In genomic region chr1:60042398-60042795, GRCm38 (mm10) we compare ENCODE assay signal across 8 mouse cellular contexts. TPM values are rescaled to one million over a fixed set of nuclear protein-coding genes. Genes with fewer than 3 reads are reported as not detected.
DNase-seq lines count a peak whose midpoint lies in the region; ATAC-seq and TF ChIP-seq lines count a peak whose summit lies in the region.

No protein-coding gene starts in this region.

- no peak for DNase-seq in kidney, postnatal 36 days
- no peak for DNase-seq in adrenal gland, postnatal 25 days

- H3K27ac ChIP-seq in kidney, embryonic 14.5 days (ENCODE audit: low read depth, low read length), result no peak overlapping the region
- no peak overlapping the region for H3K27ac ChIP-seq in ES-Bruce4 (ENCODE audit: insufficient read depth, low read length)
- H3K27ac ChIP-seq in cortical plate, adult 2 months (ENCODE audit: insufficient read depth, low read length), result peak overlapping the region; percentile 48; the same call in 1 of the 2 replicates
- H3K27ac ChIP-seq in hindbrain, embryonic 15.5 days (replicated peaks), result peak overlapping the region; percentile 87
- H3K27ac ChIP-seq in midbrain, embryonic 15.5 days, result peak overlapping the region; percentile 85

- no peak for TF ChIP-seq POLR2A in ES-Bruce4 (IDR thresholded peaks at IDR 0.05; ENCODE audit: insufficient read depth, low read length)
- no peak for TF ChIP-seq POLR2A in cortical plate, adult 2 months (IDR thresholded peaks at IDR 0.05; ENCODE audit: extremely low read depth, insufficient read depth, low read length)

- H3K4me1 ChIP-seq in kidney, embryonic 14.5 days (ENCODE audit: control insufficient read depth, insufficient read depth, low read length), result 0 out of 2 replicates have a peak, but pooled peaks cover 3% of the 10 kb centered on the region
- H3K4me1 ChIP-seq in ES-Bruce4 (ENCODE audit: control insufficient read depth, insufficient read depth, low read length), result no peaks in the 10 kb centered on the region
- H3K4me1 ChIP-seq in cortical plate, adult 2 months (ENCODE audit: control insufficient read depth, insufficient read depth, low read length), result no peaks in the 10 kb centered on the region
- 0 out of 2 replicates have a peak, but pooled peaks cover 3% of the 10 kb centered on the region for H3K4me1 ChIP-seq in hindbrain, embryonic 15.5 days (replicated peaks)
- peaks cover 2% of the 10 kb centered on the region; the same call in 1 of the 2 replicates for H3K4me1 ChIP-seq in midbrain, embryonic 15.5 days

- H3K27me3 ChIP-seq in kidney, embryonic 14.5 days (ENCODE audit: control insufficient read depth, insufficient read depth, low read length), result peaks cover 15% of the 10 kb centered on the region
- H3K27me3 ChIP-seq in ES-Bruce4 (ENCODE audit: control insufficient read depth, insufficient read depth, low read length, poor library complexity, severe bottlenecking), result no peaks in the 10 kb centered on the region
- no peaks in the 10 kb centered on the region for H3K27me3 ChIP-seq in hindbrain, embryonic 15.5 days
- H3K27me3 ChIP-seq in midbrain, embryonic 15.5 days (replicated peaks), result peaks cover 5% of the 10 kb centered on the region; the same call in 1 of the 2 replicates

- peak; percentile 68 for ATAC-seq in kidney, embryonic 14.5 days (ENCODE audit: low FRiP score, low TSS enrichment)
- peak; percentile 17 for ATAC-seq in hindbrain, embryonic 15.5 days (ENCODE audit: low FRiP score, low read depth)
- peak; percentile 70 for ATAC-seq in midbrain, embryonic 15.5 days (replicated peaks)
- ATAC-seq in activated CD4-positive, CD25-positive, alpha-beta regulatory T cell, adult 4 months, result no peak

- peak overlapping the region; percentile 66 for H3K9ac ChIP-seq in kidney, embryonic 14.5 days (ENCODE audit: low read depth, low read length)
- peak overlapping the region; percentile 84 for H3K9ac ChIP-seq in ES-Bruce4 (ENCODE audit: low read depth, poor library complexity, severe bottlenecking)
- H3K9ac ChIP-seq in hindbrain, embryonic 15.5 days, result peak overlapping the region; percentile 77
- peak overlapping the region; percentile 65 for H3K9ac ChIP-seq in midbrain, embryonic 15.5 days

- H3K4me2 ChIP-seq in kidney, embryonic 14.5 days (replicated peaks; ENCODE audit: low read depth, low read length), result peak overlapping the region; percentile 95
- H3K4me2 ChIP-seq in hindbrain, embryonic 15.5 days, result peak overlapping the region; percentile 92
- H3K4me2 ChIP-seq in midbrain, embryonic 15.5 days, result peak overlapping the region; percentile 86

- H3K36me3 ChIP-seq in kidney, embryonic 14.5 days (ENCODE audit: control insufficient read depth, insufficient read depth, low read length), result no peaks in the 10 kb centered on the region
- H3K36me3 ChIP-seq in ES-Bruce4 (ENCODE audit: control insufficient read depth, insufficient read depth, low read length, poor library complexity, severe bottlenecking), result no peaks in the 10 kb centered on the region
- H3K36me3 ChIP-seq in hindbrain, embryonic 15.5 days, result no peaks in the 10 kb centered on the region
- no peaks in the 10 kb centered on the region for H3K36me3 ChIP-seq in midbrain, embryonic 15.5 days (replicated peaks)

- H3K4me3 ChIP-seq in kidney, embryonic 14.5 days (ENCODE audit: low read length), result peak overlapping the region; percentile 71
- peak overlapping the region; percentile 77 for H3K4me3 ChIP-seq in ES-Bruce4 (ENCODE audit: low read depth, low read length)
- peak overlapping the region; percentile 98 for H3K4me3 ChIP-seq in cortical plate, adult 2 months (ENCODE audit: insufficient read depth, low read length)
- peak overlapping the region; percentile 70 for H3K4me3 ChIP-seq in hindbrain, embryonic 15.5 days
- H3K4me3 ChIP-seq in midbrain, embryonic 15.5 days, result peak overlapping the region; percentile 69

- WGBS in kidney, embryonic 14.5 days, result 3% methylated on average over 19 of the region's 19 CpGs
- 2% methylated on average over 19 of the region's 19 CpGs for WGBS in hindbrain, embryonic 15.5 days
- 3% methylated on average over 19 of the region's 19 CpGs for WGBS in midbrain, embryonic 15.5 days

- no peaks in the 10 kb centered on the region for H3K9me3 ChIP-seq in kidney, embryonic 14.5 days (ENCODE audit: control insufficient read depth, low read length)
- no peaks in the 10 kb centered on the region for H3K9me3 ChIP-seq in ES-Bruce4 (replicated peaks; ENCODE audit: control insufficient read depth, insufficient read depth, low read length, poor library complexity, severe bottlenecking)
- no peaks in the 10 kb centered on the region for H3K9me3 ChIP-seq in hindbrain, embryonic 15.5 days
- H3K9me3 ChIP-seq in midbrain, embryonic 15.5 days, result no peaks in the 10 kb centered on the region

- no peak for TF ChIP-seq EP300 in ES-Bruce4 (IDR thresholded peaks at IDR 0.05; ENCODE audit: insufficient read depth, low read depth, low read length)

- TF ChIP-seq CTCF in ES-Bruce4 (IDR thresholded peaks at IDR 0.05; ENCODE audit: low read depth, low read length), result no peak
- no peak for TF ChIP-seq CTCF in cortical plate, adult 2 months (IDR thresholded peaks at IDR 0.05; ENCODE audit: extremely low read depth, insufficient read depth, low read length)

RNA-seq across cellular contexts. Expression of gene Ica1l, which starts 0.6 kb away (rescaled TPM):
- 1.8 and 2.3 TPM in 2 replicates for polyA plus RNA-seq in kidney, embryonic 14.5 days (2014; fragmentation: Nextera tagmentation; extraction: Ambion mirVana)
- polyA plus RNA-seq in ES-Bruce4 (2011; ENCODE audit: insufficient read depth, insufficient read length, low read depth, missing spikeins), result 0.48 and 1.2 TPM in 2 replicates
- polyA plus RNA-seq in cortical plate, adult 2 months (2012; rRNA removed), result 30.0 and 35.6 TPM in 2 replicates
- 42.7 and 46.4 TPM in 2 replicates for polyA plus RNA-seq in hindbrain, embryonic 15.5 days (2015; fragmentation: Nextera tagmentation; extraction: Ambion mirVana)
- 44.1 and 44.6 TPM in 2 replicates for polyA plus RNA-seq in midbrain, embryonic 15.5 days (2015; fragmentation: Nextera tagmentation; extraction: Ambion mirVana)
- total RNA-seq in adrenal gland, postnatal 25 days (2021), result 1.7 and 1.8 TPM in 2 replicates
- 1 to 10 TPM in 1 of 2 experiments, under 1 TPM in 1; 0.64 to 1.6 TPM for polyA plus RNA-seq in activated CD4-positive, CD25-positive, alpha-beta regulatory T cell, adult 4 months (2017; shearing (Covaris generic))

RNA-seq across cellular contexts. Expression of gene Carf, which starts 55.6 kb away (rescaled TPM):
- polyA plus RNA-seq in kidney, embryonic 14.5 days (2014; fragmentation: Nextera tagmentation; extraction: Ambion mirVana), result 6.1 and 9.3 TPM in 2 replicates
- 18.3 and 24.8 TPM in 2 replicates for polyA plus RNA-seq in ES-Bruce4 (2011; ENCODE audit: insufficient read depth, insufficient read length, low read depth, missing spikeins)
- 11.0 and 11.3 TPM in 2 replicates for polyA plus RNA-seq in cortical plate, adult 2 months (2012; rRNA removed)
- 7.7 and 8.8 TPM in 2 replicates for polyA plus RNA-seq in hindbrain, embryonic 15.5 days (2015; fragmentation: Nextera tagmentation; extraction: Ambion mirVana)
- polyA plus RNA-seq in midbrain, embryonic 15.5 days (2015; fragmentation: Nextera tagmentation; extraction: Ambion mirVana), result 9.8 and 10.0 TPM in 2 replicates
- total RNA-seq in adrenal gland, postnatal 25 days (2021), result 13.8 and 17.9 TPM in 2 replicates
- polyA plus RNA-seq in activated CD4-positive, CD25-positive, alpha-beta regulatory T cell, adult 4 months (2017; shearing (Covaris generic)), result 1 to 10 TPM; 6.8 to 8.7 TPM

RNA-seq across cellular contexts. Expression of gene Wdr12, which starts 56.0 kb away (rescaled TPM):
- polyA plus RNA-seq in kidney, embryonic 14.5 days (2014; fragmentation: Nextera tagmentation; extraction: Ambion mirVana), result 68.3 and 69.5 TPM in 2 replicates
- 81.4 and 85.9 TPM in 2 replicates for polyA plus RNA-seq in ES-Bruce4 (2011; ENCODE audit: insufficient read depth, insufficient read length, low read depth, missing spikeins)
- polyA plus RNA-seq in cortical plate, adult 2 months (2012; rRNA removed), result 21.9 and 22.4 TPM in 2 replicates
- polyA plus RNA-seq in hindbrain, embryonic 15.5 days (2015; fragmentation: Nextera tagmentation; extraction: Ambion mirVana), result 46.3 and 47.5 TPM in 2 replicates
- 44.7 and 49.2 TPM in 2 replicates for polyA plus RNA-seq in midbrain, embryonic 15.5 days (2015; fragmentation: Nextera tagmentation; extraction: Ambion mirVana)
- 14.9 and 17.9 TPM in 2 replicates for total RNA-seq in adrenal gland, postnatal 25 days (2021)
- 10 to 100 TPM; 50.5 to 50.8 TPM for polyA plus RNA-seq in activated CD4-positive, CD25-positive, alpha-beta regulatory T cell, adult 4 months (2017; shearing (Covaris generic))

Comparison
In these comparisons a context has a peak if more than half of its experiments do, and no peak if none do; other contexts are left out.
1. H3K27ac ChIP-seq: peak in cortical plate, adult 2 months (single experiment), hindbrain, embryonic 15.5 days (single experiment) and midbrain, embryonic 15.5 days (single experiment); none in kidney, embryonic 14.5 days (single experiment) and ES-Bruce4 (single experiment).
2. Peak in every context shown above with its lines, with median percentiles within 50 percentile points of each other: H3K4me2 ChIP-seq, H3K4me3 ChIP-seq and H3K9ac ChIP-seq.